Mouse (Mus musculus) lung, adult 2 months (tissue): ENCODE measurements around the gene Cd47. TPM values are rescaled to one million over a fixed set of nuclear protein-coding genes. Genes with fewer than 3 reads are reported as not detected.
A peak's percentile ranks its signal among the peaks of the same experiment; 100 is the strongest.
"Not testable (repeated sequence)": the region's sequence is repeated elsewhere in the genome, so short reads cannot be mapped to it uniquely, and the experiment has no call there.

ENCODE experiments used
- DNase-seq: peaks from one replicate; pipeline ENCODE4 v3.0.0; 2022
- H3K4me1 ChIP-seq: fragments of 200-500 bp; 2 replicates; pipeline ENCODE4 v1.6.1; 2011; ENCODE audit warnings: low read length; ENCODE audit not compliant: control insufficient read depth, insufficient read depth
- H3K4me3 ChIP-seq: fragments of 200-500 bp; replicated peaks from 2 replicates; pipeline ENCODE3; 2011; ENCODE audit warnings: low read depth, mild to moderate bottlenecking, control low read depth, low read length; ENCODE audit errors: extremely low read depth
- CTCF ChIP-seq: fragments of 200-500 bp; IDR thresholded peaks from 2 replicates; pipeline ENCODE4 v1.5.1; 2011; ENCODE audit warnings: mild to moderate bottlenecking, low read length, control low read depth; ENCODE audit not compliant: insufficient read depth
- POLR2A ChIP-seq: fragments of 200-500 bp; IDR thresholded peaks from 2 replicates; pipeline ENCODE4 v1.6.1; 2011; ENCODE audit warnings: low read depth, mild to moderate bottlenecking, control low read depth, low read length, borderline replicate concordance; ENCODE audit errors: extremely low read depth
- WGBS: fragments of 180-500 bp; shearing (Covaris S2); methylation state at CpG from one replicate; pipeline ENCODE4 v1.1.7; 2018; 5-methylcytosine and 5-hydroxymethylcytosine counted together
- polyA plus RNA-seq: library from polyadenylated mRNA; depleted of rRNA; stranded (reverse); fragments of >200 nt; gene quantifications from 2 replicates; pipeline ENCODE4 v1.2.3, GENCODE M21; 2012

The Cd47 gene
- polyA plus RNA-seq, 1 experiment: 80.1 TPM

DNA sequence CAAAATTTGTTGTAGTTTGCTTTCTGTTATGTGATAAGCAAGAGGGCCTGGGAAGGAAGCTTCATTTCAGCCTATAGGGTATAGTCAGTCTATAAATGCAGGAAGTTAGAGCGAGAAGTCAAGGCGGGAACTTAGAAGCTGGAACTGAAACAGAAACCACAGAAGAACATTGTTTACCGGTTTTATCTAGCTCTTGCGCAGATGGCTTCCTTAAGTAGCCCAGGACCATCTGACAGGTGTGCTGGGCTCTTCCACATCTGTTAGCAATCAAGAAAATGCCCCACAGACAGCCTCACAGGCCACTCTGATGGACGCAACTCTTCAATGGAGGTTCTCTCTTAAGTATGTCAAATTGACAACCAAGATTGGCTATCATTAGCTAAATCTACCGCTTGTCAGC is 18.3 kb downstream of the Cd47 start:
- WGBS: 51% methylated on average over 6 of the region's 6 CpGs

DNA sequence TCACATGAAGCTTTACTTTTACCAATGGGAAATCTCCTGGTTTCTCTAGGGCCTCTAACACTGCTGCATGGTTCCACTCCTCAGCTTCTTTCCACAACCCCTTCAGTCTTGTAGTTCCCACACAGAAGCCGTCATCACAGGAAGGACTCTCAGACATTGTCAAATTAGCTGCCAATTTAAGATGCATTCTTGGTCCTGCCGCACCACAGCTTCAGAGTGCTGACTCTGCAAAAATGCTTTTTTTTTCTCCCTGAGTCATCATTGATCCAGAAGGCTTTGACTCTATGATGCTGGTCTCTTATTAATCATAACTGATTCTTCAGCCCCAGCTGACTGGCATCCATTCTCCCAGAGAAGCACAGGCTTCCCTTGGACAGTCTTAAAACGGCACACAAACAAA is 19.2 kb downstream of the Cd47 start:
- DNase-seq: no peak
- 79% methylated on average over 3 of the region's 3 CpGs for WGBS
- TF ChIP-seq POLR2A (no peak), CTCF (no peak)
- Histone ChIP-seq H3K4me3 (no peak overlapping the region), H3K4me1 (no peaks in the 10 kb centered on the region)

More for the DNA sequence above, 18.3 kb downstream of the Cd47 start:
- Histone ChIP-seq H3K4me1 (no peaks in the 10 kb centered on the region), H3K4me3 (no peak overlapping the region)
- TF ChIP-seq POLR2A: no peak
- no peak for TF ChIP-seq CTCF
- DNase-seq: no peak

DNA sequence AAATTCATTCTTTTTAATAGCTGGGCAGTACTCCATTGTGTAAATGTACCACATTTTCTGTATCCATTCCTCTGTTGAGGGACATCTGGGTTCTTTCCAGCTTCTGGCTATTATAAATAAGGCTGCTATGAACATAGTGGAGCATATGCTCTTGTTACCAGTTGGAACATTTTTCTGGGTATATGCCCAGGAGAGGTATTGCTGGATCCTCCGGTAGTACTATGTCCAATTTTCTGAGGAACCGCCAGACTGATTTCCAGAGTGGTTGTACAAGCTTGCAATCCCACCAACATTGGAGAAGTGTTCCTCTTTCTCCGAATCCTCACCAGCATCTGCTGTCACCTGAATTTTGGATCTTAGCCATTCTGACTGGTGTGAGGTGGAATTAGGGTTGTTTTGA is 30.6 kb downstream of the Cd47 start:
- not testable (repeated sequence) for DNase-seq, H3K4me1 ChIP-seq, H3K4me3 ChIP-seq
- WGBS: 96% methylated on average over 3 of the region's 3 CpGs

DNA sequence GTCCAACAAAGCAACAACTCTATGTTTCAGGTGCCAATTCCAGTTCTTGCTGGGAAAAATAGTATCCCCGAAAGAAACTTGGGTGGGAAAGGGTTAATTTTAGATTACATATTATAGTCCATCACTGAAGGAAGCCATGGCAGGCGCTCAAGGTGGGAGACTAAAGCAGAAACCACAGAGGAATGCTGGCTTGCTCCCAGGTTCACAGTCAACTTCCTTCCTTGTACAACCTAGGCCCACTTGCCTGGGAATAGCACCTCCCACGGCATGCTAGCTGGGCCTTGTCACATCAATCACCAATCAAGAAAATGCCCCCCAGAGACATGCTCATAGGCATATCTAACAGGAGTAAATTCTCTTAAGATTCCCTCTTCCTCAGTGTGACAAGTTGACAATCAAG is 32.0 kb downstream of the Cd47 start:
- Histone ChIP-seq H3K4me3 (no peak overlapping the region), H3K4me1 (no peaks in the 10 kb centered on the region)
- TF ChIP-seq CTCF: no peak
- no peak for TF ChIP-seq POLR2A
- no peak for DNase-seq
- WGBS: 61% methylated on average over 3 of the region's 3 CpGs

DNA sequence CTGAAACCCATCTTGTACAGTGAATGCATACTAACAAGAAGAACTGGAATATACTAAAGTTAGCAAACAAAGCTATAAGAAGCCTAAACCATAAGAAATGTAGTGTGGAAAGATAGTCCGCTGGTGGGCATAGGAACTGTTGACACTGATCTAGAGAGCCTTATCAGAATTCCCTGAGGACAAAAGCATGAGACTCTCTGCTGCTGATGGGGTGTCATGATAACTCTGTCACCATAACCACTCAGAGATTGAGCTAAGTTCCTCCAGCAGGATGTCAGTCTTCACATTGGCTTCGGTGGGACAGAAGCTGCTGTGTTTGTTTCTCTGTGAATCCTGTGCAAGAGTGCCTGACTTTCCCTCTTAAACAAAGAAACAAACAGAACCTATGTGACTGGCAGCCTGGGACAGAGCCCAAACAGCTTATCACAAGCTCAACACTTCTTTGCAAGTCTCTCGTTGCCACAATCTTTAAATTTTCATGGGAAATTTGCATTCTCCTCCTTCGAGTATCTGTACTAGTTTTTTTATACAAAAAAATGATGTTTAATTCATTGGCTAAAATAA is 33.9 kb downstream of the Cd47 start:
- WGBS: 24% methylated on average over 4 of the region's 4 CpGs
- TF ChIP-seq CTCF (no peak), POLR2A (no peak)
- no peak for DNase-seq
- Histone ChIP-seq H3K4me3 (no peak overlapping the region), H3K4me1 (no peaks in the 10 kb centered on the region)

GRCm38 (mm10) chr16:49836634-49837164 is 36.4 kb downstream of the Cd47 start:
- Histone ChIP-seq H3K4me1 (peaks cover 3% of the 10 kb centered on the region; the same call in 1 of the 2 replicates), H3K4me3 (no peak overlapping the region)
- 73% methylated on average over 6 of the region's 6 CpGs for WGBS
- TF ChIP-seq CTCF (no peak), POLR2A (no peak)
- no peak for DNase-seq

GRCm38 (mm10) chr16:49838923-49839322 is 38.6 kb downstream of the Cd47 start:
- WGBS: 73% methylated on average over 6 of the region's 6 CpGs
- no peak overlapping the region for H3K4me3 ChIP-seq
- TF ChIP-seq POLR2A (no peak), CTCF (no peak)
- DNase-seq: no peak
- peaks cover 3% of the 10 kb centered on the region; the same call in 1 of the 2 replicates for H3K4me1 ChIP-seq

- DNase-seq: peak; percentile 37
- TF ChIP-seq CTCF (no peak), POLR2A (0 out of 2 replicates have a peak, but pooled peaks have one; percentile 7)
- WGBS: 29% methylated on average over 15 of the region's 15 CpGs
- Histone ChIP-seq H3K4me1 (peaks cover 3% of the 10 kb centered on the region; the same call in 1 of the 2 replicates), H3K4me3 (peak overlapping the region; percentile 35)
Measured at GRCm38 (mm10) chr16:49839681-49840535, 39.6 kb downstream of the Cd47 start.

- Histone ChIP-seq H3K4me1 (peaks cover 3% of the 10 kb centered on the region; the same call in 1 of the 2 replicates), H3K4me3 (no peak overlapping the region)
- DNase-seq: no peak
- TF ChIP-seq CTCF (no peak), POLR2A (no peak)
- 75% methylated on average over 1 of the region's 1 CpGs for WGBS
Measured at GRCm38 (mm10) chr16:49843723-49844122, 43.4 kb downstream of the Cd47 start.
